Mouse (Mus musculus): ENCODE measurements around the gene Gm20481. TPM values are rescaled to one million over a fixed set of nuclear protein-coding genes. Genes with fewer than 3 reads are reported as not detected.
"Not testable (repeated sequence)": the region's sequence is repeated elsewhere in the genome, so short reads cannot be mapped to it uniquely, and the experiment has no call there.

Gene Gm20481
- total RNA-seq, 2 experiments from 2014 or later = not detected

- intact Hi-C loops (cut with DNase I) = no loop called here
- DNase-seq (ENCODE audit: extremely low spot score in 1 of 2, low spot score in 2 of 2) = no peak
Observed at GRCm38 (mm10) chr17:34950514-34951455, 18.9 kb upstream of the Gm20481 start.

DNA sequence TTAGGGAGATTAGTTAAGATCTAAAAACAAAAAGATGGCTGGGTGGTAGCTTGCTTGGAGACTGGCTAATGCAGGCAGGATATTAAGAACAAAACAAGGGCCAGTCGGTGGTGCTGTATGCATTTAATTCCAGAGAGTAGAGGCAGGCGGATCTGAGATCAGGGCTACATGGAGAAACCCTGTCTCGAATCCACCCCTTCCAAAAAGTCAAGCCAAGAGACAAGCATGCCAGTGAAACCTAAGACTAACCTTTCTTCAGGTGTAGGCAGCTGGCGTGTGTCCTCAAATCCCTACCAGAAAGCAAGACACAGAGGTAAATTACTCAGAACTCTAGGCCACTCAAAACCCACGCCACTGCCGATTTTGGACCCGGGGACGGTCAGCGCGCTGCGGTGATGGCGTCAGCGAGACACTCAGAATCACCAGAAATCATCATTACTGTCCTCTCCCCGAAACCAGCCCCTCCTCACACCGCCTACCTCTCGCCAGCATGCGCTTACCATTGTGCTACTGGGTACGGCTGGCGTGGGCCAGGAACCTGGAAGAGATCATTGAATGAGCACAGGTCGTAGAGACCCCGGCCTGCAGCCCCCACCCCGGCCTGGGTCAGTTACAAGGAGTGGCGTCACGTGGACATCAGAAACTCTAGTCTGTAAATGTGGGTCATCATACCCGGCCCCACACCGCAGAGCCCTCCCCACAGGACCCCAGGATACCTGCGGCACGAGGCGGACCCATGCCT is 17.9 kb upstream of the Gm20481 start:
- peak in 1 of 2 experiments; percentile 27 for DNase-seq (ENCODE audit: extremely low spot score in 1 of 2, low spot score in 2 of 2)
- intact Hi-C loops (cut with DNase I) = no loop called here

GRCm38 (mm10) chr17:34952378-34953040 is 17.2 kb upstream of the Gm20481 start:
- DNase-seq (ENCODE audit: extremely low spot score in 1 of 2, low spot score in 2 of 2) = peak; percentile 77 to 90
- intact Hi-C loops (cut with DNase I) = no loop called here

GRCm38 (mm10) chr17:34953258-34953657 is 16.5 kb upstream of the Gm20481 start:
- intact Hi-C loops (cut with DNase I) = no loop called here
- no peak for DNase-seq (ENCODE audit: extremely low spot score in 1 of 2, low spot score in 2 of 2)

DNA sequence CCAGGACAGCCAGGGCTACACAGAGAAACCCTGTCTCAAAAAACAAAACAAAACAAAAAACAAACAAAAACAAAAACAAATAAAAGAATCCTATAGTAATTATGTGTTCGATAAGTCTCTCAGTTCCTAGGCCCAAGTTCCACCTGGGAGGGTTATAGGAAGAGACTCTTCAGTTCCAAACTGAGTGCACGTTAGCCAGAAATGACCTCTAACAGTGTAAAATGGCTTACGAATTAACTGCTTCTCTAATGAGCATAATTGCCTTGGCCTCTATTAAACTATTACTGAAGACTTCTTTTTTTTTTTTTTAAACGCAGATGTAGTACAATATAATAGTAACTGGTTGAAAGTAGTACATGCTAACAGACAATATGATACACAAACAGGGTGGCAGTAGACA is 15.8 kb upstream of the Gm20481 start:
- intact Hi-C loops (cut with DNase I) = no loop called here

GRCm38 (mm10) chr17:34954831-34955230 is 14.9 kb upstream of the Gm20481 start:
- no peak for DNase-seq (ENCODE audit: extremely low spot score in 1 of 2, low spot score in 2 of 2)
- intact Hi-C loops (cut with DNase I) = no loop called here

More for the DNA sequence above, 15.8 kb upstream of the Gm20481 start:
- no peak for DNase-seq (ENCODE audit: extremely low spot score in 1 of 2, low spot score in 2 of 2)

GRCm38 (mm10) chr17:34955884-34956283 is 13.8 kb upstream of the Gm20481 start:
- intact Hi-C loops (cut with DNase I) = no loop called here

GRCm38 (mm10) chr17:34956340-34956739 is 13.4 kb upstream of the Gm20481 start:
- intact Hi-C loops (cut with DNase I) = no loop called here
- no peak for DNase-seq (ENCODE audit: extremely low spot score in 1 of 2, low spot score in 2 of 2)

More at GRCm38 (mm10) chr17:34955884-34956283, 13.8 kb upstream of the Gm20481 start:
- DNase-seq (ENCODE audit: extremely low spot score in 1 of 2, low spot score in 2 of 2) = no peak

GRCm38 (mm10) chr17:34957291-34957690 is 12.4 kb upstream of the Gm20481 start:
- DNase-seq (ENCODE audit: extremely low spot score in 1 of 2, low spot score in 2 of 2); intact Hi-C loops (cut with DNase I): not testable (repeated sequence)

- DNase-seq (ENCODE audit: extremely low spot score in 1 of 2, low spot score in 2 of 2); intact Hi-C loops (cut with DNase I): not testable (repeated sequence)
Observed at GRCm38 (mm10) chr17:34957966-34958365, 11.7 kb upstream of the Gm20481 start.

GRCm38 (mm10) chr17:34958734-34959129 is 11.0 kb upstream of the Gm20481 start:
- DNase-seq (ENCODE audit: extremely low spot score in 1 of 2, low spot score in 2 of 2); intact Hi-C loops (cut with DNase I): not testable (repeated sequence)

DNA sequence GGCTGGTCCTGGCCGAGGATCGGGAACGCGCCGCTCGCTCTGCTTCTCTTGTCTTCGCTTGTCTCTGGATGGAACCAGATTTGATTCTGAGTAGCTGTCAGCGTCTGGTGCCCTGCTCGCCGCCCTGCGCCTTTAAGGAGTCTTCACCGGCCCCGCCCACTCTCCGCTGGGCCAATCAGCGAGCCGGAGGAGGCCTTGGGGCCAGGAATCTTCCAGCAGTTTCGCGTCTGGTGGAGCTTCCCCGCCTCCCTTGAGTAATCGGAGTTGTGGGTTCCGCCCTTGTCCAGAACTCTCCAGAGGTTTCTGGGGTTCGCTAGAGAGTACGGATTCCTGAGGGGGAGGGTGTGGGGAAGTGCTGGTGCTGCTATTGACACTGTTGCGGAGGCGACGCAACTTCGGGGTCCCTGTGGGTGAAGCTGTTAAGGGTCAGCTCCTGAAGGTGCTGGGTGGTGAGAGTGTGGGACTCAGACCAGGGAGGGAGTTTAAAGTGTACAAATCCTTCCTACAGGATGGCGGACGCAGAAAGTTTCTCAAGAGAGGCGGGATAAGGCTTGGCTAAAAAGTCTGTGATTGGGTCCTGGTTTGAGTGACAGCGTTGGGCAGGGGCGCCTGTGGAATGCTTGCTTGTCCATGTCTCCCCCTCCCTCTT is 10.5 kb upstream of the Gm20481 start, which contains the start of gene Hspa1b:
TSS of gene Hspa1b (minus strand) at position 109 of the 649 bp plus-strand sequence.
- intact Hi-C loops (cut with DNase I) = not testable (repeated sequence)
- peak; percentile 60 to 83 for DNase-seq (ENCODE audit: extremely low spot score in 1 of 2, low spot score in 2 of 2)

DNA sequence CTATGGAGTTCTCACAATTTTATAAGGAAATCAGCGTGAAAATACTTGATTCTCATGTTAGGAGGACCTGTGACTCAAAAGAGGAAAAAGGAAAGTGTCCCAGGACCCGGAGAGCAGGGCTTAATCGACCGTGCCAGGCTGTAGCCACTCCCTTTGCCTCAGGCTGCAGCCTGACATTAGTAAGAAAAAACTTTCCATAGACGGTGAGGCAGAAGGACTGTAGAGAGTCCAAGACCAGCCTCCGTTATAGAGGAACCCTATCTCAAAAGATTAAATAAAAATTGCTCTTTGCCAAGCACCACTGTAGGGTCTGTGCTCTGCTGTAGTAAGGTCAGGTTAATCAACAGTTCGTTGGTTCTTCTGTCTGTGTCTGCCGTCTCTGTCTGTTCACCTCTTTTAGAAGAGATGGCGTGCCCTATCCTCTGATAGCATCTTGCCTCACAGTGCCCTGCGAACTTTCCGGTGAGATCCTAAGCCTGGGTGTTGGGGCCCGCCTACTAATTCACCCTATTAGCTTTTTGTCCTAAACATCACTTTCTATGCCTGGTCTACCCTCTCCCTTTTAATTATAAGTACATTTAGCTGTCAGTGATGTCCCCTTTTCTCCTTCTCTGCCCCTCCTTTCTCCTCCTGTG is 9.7 kb upstream of the Gm20481 start:
- no peak for DNase-seq (ENCODE audit: extremely low spot score in 1 of 2, low spot score in 2 of 2)
- intact Hi-C loops (cut with DNase I) = no loop called here

- no peak for DNase-seq (ENCODE audit: extremely low spot score in 1 of 2, low spot score in 2 of 2)
- intact Hi-C loops (cut with DNase I) = no loop called here
Observed at GRCm38 (mm10) chr17:34960702-34961493, 8.8 kb upstream of the Gm20481 start.

DNA sequence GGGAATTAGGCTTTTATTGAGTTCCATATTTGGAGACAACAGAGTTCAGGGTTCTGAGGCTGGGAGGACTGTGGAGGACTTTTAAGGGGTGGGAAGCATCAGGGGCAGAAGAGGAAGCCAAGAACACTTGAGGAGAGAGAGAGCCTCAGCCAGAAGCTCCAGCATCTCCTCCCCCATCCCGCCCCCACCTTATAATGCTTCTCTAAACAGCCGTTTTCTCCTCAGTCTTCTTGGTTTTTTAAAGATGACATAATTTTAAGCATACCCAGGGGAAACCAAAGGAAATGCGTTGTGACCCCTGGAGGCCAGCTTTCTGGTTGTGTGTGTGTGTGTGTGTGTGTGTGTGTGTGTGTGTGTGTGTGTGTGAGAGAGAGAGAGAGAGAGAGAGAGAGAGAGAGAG is 7.6 kb upstream of the Gm20481 start:
- intact Hi-C loops (cut with DNase I) = no loop called here
- DNase-seq (ENCODE audit: extremely low spot score in 1 of 2, low spot score in 2 of 2) = no peak

- DNase-seq (ENCODE audit: extremely low spot score in 1 of 2, low spot score in 2 of 2) = no peak
- intact Hi-C loops (cut with DNase I) = no loop called here
Observed at GRCm38 (mm10) chr17:34962841-34963240, 6.9 kb upstream of the Gm20481 start.

- DNase-seq (ENCODE audit: extremely low spot score in 1 of 2, low spot score in 2 of 2) = no peak
- intact Hi-C loops (cut with DNase I) = no loop called here
Observed at GRCm38 (mm10) chr17:34964640-34965049, 5.1 kb upstream of the Gm20481 start.

All from left cerebral cortex, postnatal 10 days (tissue).